Mouse (Mus musculus): ENCODE data around the gene Fat1.

DNA sequence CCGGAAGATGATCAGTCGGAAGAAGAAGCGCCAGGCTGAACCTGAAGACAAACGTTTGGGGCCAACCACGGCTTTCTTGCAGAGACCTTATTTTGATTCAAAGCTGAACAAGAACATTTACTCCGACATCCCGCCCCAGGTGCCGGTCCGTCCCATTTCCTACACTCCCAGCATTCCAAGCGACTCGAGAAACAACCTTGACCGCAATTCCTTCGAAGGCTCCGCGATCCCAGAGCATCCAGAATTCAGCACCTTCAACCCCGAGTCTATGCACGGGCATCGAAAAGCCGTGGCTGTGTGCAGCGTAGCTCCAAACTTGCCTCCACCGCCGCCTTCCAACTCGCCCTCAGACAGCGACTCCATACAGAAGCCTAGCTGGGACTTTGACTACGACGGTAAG is 108.9 kb downstream of the Fat1 start:
- TF ChIP-seq MYOG (IDR thresholded peaks at IDR 0.05; ENCODE audit: control insufficient read depth, extremely low read depth, insufficient read length) (no peak), CTCF (IDR thresholded peaks at IDR 0.05; ENCODE audit: control insufficient read depth, insufficient read depth, insufficient read length) (no peak), MYOD1 (IDR thresholded peaks at IDR 0.05; ENCODE audit: control insufficient read depth, insufficient read length, low read depth) (no peak), MAX (IDR thresholded peaks at IDR 0.05) (no peak)

Data from C2C12 (cell line).